Mouse (Mus musculus) testis, postnatal 10 days (tissue): ENCODE data around the gene Fam114a2.
A peak's percentile ranks its signal among the peaks of the same experiment; 100 is the strongest.

Experiments
- DNase-seq: peaks from one replicate; pipeline ENCODE4 v3.0.0; 2021; ENCODE audit warnings: low spot score

Fam114a2 gene

DNA sequence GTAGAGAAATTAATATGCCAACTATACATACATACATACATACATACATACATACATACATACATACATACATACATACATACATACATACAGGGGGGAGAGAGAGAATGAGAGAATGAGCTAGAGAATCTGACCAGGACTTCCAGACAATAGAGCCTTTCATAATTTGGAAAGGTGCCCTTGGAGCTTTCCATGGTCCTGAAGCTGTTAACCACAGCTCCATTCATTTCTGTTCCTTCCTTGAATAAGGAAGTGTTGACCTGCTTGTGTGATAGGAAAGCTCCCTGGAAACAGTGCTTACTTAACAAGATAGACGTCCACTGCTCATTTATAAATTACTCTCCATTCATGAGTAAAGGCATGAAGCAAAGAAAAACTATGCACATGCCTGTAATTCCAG, 84.3 kb downstream of the Fam114a2 start:
- DNase-seq, result peak; percentile 62
